Mouse (Mus musculus): ENCODE data around the gene Pde4b. TPM values are rescaled to one million over a fixed set of nuclear protein-coding genes. Genes with fewer than 3 reads are reported as not detected.
A peak's percentile ranks its signal among the peaks of the same experiment; 100 is the strongest.

Gene Pde4b
- total RNA-seq, 1 experiment from 2014 or later, result 3.7 TPM

GRCm38 (mm10) chr4:102177258-102177657, 89.9 kb downstream of the Pde4b start:
- DNase-seq, result no peak

DNA sequence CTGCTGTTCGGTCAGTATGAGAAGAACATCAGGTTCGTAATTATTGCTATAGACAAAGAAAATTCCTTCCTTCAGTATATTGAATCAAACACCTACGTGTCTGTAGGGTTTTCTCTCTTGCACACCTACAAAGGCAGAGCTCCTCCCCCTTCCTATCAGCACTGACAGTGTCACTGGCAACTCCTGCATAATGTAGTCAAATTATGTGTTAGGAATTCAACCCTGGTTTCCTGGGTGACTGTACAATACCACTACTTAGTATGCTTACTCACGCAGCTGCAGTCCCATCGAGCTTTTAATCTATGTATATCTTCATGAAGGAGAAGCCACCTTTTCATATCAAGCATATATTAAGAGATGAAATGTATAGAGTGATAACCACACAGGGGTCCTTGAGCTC, 99.5 kb downstream of the Pde4b start:
- no peak for DNase-seq

DNA sequence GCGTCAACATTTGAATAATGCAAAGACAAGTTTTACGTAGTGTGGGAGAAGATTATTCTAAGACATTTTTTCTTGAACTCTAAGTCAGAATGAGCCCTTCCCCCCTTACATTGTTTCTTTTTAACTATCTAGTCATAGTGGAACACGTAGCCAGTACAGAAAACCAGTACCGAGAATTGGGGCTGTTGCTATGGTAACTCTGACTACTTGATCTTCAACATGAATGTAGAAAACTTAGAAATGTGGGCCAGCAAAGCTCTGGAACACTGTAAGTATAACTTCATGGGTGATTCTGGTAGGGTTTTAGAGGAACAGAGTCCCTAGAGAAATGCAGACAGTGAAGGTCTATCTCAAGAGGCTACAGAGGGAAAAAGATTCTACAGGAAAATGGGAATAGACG, 110.4 kb downstream of the Pde4b start:
- no peak for DNase-seq

GRCm38 (mm10) chr4:102209773-102210172, 122.4 kb downstream of the Pde4b start:
- DNase-seq, result no peak

DNA sequence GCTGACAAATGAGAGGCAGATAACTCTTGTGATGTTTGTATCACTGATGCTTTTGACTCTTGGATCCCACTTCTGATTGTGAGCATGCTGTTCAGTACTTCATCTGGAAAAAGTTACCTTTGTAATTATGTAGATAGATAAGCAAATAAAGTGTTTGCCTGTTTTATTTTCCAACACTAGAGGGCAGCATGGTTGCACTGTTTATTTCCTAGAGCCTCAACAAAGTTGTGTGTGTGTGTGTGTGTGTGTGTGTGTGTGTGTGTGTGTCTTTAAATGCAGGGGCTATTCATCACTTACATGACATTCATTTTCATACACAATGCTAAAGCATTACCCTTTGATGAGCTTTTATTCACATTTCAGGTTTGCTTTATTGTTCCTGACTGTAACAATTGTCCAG, 139.4 kb downstream of the Pde4b start:
- no peak for DNase-seq

GRCm38 (mm10) chr4:102228953-102229586, 141.7 kb downstream of the Pde4b start:
- peak; percentile 30 for DNase-seq

DNA sequence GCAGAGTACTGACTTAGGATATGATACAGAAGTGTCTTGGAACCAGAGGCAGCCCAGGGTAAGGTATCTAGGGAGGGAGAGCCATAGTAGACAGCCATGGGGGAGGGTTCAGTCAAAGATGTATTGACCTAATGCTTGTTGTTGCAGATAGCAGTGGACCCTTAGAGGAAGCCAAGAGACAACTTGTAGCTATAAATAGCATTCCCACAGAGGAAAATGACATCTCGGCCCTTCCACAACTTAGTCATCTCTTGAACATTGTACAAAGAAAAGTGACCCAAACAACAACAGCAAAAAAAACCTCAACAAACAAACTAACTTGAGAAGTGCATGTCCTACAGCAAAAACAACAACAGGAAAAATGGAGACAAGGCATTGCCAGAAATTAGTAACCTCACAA, 143.6 kb downstream of the Pde4b start:
- no peak for DNase-seq

DNA sequence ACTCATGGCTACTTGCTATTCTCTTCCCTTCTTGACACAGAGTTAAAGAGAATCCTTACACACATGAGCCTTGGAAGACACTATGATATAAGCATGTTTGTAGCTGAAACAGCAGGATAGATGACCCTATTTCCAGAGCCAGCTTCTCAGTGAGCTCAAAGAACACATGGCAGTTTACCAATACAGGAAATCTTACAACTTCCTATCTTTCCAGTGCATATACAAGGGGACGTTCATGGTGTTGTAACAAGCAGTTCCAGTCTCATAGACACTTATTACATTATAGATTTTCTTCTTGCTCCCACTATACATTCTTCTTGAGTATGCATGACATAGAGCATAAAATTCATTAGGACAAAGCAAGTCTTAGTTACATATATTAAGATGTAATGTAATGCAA, 146.3 kb downstream of the Pde4b start:
- no peak for DNase-seq

GRCm38 (mm10) chr4:102235151-102235550, 147.8 kb downstream of the Pde4b start:
- DNase-seq, result no peak

DNA sequence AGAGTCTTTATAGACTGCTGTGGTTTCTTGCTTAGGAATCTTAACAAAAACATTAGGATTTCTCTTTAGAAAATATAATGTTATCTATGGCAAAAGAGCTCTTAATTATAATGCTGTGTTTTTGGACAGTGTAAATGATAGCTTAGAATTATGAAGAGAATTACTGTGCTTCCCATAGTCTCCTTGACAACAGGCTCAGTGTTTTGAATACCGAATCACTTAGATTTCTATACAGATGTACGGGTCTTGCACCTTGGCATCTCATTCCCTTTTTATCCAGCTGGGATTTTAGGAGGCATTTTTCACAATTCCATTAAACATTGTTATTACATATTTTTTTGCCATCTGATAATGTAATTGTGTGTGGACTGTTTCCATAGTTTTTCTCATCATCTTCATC, 151.8 kb downstream of the Pde4b start:
- DNase-seq, result no peak

- no peak for DNase-seq
Measured at GRCm38 (mm10) chr4:102239657-102240390, 152.5 kb downstream of the Pde4b start.

- DNase-seq, result no peak
Measured at GRCm38 (mm10) chr4:102240754-102241427, 153.5 kb downstream of the Pde4b start.

DNA sequence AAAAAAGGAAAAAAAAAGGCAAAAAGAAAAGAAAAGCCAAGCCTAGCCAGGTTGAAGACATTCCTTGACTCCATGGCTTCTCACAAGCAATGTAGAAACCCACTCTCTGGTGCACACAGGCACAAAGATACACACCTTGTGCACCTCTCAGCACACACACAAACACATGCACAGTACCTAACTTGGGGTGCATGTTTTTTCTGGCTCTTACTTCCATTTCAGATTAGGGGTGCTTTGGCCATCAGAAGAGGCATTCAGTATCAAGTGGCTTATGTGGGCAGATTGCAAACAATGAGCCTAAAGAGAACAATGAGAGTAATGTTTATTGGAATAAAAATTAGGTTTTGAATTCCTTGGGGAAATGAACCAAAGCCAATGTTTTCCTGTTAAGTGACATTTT, 166.7 kb downstream of the Pde4b start:
- no peak for DNase-seq

DNA sequence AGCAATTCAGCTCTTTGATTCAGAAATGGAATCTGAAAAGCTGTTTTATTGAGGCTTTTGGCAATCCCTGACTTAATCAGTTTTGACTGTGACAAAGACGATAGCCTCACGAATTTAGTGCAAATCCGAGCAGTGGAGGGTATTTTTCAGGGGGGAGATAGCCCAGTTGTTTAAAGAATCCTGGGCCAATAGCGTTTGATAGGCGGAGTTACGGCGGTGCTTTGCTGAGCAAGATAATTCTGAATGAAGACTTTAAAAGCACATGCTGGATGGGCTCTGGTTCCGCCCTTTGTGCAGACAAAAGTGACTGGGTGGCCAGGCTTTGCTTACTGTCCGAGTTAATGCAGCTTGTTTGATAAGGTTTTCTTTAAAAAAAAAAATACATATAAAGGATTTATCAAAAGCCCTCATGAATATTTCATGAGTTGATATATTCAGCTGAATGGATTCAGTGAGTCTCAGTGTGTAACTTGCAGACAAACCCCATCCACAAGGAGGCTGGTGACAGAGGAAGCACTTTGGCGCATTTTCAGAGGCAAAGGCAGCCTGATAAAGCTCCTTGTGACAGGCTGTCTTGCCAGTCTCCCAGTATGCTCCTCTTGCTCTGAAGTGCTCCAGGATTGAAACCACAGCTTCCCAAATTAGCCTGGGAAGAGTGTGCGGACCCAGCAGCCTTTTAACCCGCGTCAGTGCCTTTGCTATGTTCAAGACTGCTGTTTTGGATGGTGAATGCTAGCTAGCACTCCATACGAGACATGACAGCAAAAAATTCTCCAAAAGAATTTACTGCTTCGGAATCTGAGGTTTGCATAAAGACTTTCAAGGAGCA, 167.3 kb downstream of the Pde4b start:
- no peak for DNase-seq

- no peak for DNase-seq
Measured at GRCm38 (mm10) chr4:102255295-102255670, 167.9 kb downstream of the Pde4b start.

DNA sequence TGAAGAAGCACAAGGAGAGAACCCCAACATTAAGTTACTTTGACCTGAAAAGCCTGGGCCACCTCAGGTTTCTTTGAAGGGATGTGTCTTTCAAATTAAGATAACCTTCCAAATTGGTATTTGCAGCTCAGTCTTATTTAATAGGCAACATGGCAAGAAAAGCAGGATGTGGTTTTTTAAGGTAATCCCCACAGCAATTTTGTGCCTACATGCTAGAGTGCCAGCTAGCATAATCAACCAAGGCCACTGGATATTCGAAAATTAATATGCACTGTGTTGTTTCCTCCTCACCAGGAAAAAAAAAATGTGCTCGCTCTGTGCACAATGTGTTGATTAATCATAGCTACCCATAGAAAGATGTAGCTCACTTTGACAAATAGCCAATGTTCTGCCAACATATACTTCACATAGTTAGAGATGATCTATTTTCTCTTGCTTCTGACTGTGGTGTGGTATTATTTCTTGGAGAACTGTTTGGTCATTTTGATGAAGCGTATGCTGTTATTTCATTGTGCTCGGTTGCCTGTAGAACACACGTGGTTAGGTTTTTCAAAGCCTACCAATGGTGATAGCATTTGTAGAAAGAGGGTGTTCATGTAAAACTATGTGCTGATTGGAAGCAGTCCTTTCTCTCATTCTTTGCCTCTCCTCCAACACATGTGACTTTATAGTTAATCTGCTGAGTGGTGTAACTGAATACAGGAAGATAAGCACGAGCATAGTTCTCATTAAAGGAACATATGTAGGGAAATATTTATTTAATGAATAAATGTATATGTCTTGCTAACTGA, 169.0 kb downstream of the Pde4b start:
- DNase-seq, result no peak

DNA sequence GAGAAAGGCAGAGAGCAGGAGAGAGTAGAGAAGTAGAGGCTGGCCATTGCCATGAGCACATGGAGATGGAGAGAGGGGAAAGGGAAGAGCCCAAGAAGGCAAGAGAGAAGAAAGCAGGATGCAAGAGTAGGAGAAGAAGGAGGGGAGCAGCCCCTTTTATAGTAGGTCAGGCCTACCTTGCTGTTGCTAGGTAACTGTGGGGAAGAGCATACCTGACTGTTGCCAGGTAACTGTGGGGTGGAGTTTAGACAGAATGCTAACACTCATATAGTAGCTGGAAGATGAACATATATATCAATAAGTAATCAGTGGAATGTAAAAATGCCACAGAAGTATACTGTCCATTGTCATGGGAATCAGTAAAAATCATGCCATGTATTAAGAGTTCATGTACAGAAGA, 172.9 kb downstream of the Pde4b start:
- DNase-seq, result no peak

DNA sequence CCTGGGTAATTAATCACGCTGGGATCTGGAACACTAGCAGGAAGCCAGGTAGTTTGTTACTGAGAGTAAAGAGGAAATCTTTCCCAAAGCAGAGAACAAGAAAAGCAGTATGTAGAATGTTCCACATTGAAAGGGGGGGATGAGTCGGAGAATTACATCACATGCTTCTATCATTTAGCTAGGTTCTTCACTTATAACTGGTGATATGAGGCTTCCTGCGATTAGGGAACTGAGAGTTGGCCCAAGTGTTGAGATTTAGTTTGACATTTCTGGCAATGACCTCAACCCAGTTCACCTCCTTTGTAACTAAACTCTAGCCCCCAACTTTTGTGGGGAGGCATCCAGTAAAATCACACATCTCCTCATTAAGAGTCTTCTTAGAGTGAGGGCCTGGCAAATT, 185.0 kb downstream of the Pde4b start:
- DNase-seq, result no peak

- DNase-seq, result no peak
Measured at GRCm38 (mm10) chr4:102272749-102273148, 185.4 kb downstream of the Pde4b start.

DNA sequence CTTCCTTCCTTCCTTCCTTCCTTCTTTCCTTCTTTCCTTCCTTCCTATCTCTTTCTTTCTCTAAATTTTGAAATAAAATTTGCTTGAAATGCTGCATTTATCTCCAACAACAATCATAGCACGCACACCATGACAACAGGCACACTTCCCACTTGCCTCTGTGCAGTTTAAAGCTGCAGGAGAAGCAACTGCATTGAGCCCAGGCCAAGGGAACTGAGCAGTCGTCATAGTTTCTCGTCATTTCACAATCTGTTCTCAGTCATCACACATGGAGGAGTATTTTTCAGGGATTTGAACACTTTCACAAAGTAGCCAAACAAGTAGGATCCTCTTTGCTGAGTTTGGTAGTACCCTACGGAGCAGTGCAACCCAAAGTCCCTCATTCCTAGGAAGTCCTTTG, 188.4 kb downstream of the Pde4b start:
- no peak for DNase-seq

DNA sequence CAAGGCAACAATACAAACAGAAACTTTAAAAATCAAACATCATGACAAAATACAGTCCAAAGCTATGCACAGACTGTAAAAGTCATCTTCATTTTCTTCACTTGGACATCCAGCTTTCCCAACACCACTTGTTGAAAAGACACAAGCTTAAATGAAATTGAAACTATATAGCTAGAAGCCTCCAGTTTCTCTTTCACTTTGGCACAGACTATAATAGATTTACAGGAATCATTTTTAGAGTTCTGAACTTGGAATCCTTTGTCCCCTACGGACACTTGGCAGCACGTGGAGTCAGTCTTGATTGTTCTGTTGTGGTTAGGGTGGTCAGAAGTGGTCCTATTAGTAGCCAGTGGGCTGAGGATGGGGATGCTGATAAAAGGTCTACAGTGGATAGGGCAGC, 191.6 kb downstream of the Pde4b start:
- DNase-seq, result no peak

DNA sequence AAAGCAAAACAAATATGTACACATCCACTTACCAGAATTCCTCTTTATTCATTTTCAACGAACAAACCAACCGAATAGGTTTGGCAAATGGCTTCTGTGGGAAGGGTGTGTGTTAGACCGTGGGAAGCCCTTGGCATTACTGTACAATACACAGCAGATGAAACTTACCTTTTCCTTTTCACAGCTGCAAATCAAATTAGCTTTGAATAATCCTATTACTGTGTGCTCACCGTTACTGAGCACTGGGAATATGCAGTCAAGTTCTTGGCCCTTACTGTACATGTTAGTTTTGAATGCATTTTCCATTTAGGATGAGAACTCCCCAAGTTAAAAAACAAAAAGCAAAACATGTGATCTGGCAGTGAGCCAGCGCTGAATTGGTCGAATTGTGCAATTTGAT, 199.8 kb downstream of the Pde4b start:
- peak; percentile 11 for DNase-seq

Data from adrenal gland, postnatal 25 days (tissue).